Mouse (Mus musculus) skeletal muscle tissue, adult 2 months (tissue): Measurements from ENCODE around the gene Glp1r.
A peak's percentile ranks its signal among the peaks of the same experiment; 100 is the strongest.

Source experiments
- DNase-seq: peaks from one replicate; pipeline ENCODE4 v3.0.0-alpha.2; 2012; ENCODE audit warnings: low read depth, low spot score

The Glp1r gene

GRCm38 (mm10) chr17:30912536-30912935 lies 10.9 kb downstream of the Glp1r start:
- no peak for DNase-seq

DNA sequence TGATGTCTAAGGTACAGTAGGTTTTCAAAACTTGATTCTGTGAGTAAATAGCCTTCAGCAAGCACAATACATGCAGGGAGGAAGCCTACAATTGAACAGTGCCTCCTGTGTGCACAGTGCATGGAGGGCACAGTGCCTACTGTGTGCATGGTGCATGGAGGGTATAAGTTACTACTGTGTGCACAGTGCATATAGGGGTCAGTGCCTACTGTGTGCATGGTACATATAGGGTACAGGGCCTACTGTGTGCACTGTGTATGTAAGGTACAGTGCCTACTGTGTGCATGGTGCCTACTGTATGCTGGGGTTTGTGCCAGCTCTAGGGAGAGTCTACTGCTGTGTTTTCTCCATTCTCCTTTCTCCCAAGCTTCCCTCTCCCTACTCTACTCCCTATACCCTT lies 12.6 kb downstream of the Glp1r start:
- DNase-seq = no peak

- no peak for DNase-seq
Measured at GRCm38 (mm10) chr17:30923566-30923965, 21.9 kb downstream of the Glp1r start.

DNA sequence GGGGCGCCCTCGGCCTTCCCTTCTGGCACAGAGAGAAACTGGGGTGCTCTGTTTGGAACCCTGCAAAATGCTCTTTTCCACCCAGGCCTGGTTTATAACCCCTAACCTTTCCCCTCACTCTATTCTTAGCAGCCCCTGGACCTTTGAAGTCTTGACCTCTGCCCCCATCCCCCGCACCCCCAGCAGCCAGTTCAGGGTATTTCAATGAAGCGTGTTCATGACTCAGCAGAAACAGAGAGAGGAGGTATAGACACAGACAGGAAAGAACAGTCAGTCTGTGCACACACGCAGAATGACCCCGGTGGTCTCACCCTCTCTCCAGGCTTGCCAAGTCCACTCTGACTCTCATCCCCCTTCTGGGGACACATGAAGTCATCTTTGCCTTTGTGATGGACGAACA lies 29.2 kb downstream of the Glp1r start:
- no peak for DNase-seq

- no peak for DNase-seq
Measured at GRCm38 (mm10) chr17:30932836-30933235, 31.2 kb downstream of the Glp1r start.

GRCm38 (mm10) chr17:30935301-30935700 lies 33.7 kb downstream of the Glp1r start:
- no peak for DNase-seq

- DNase-seq = no peak
Measured at GRCm38 (mm10) chr17:30938554-30938953, 36.9 kb downstream of the Glp1r start.

- DNase-seq = no peak
Measured at GRCm38 (mm10) chr17:30948382-30948781, 46.8 kb downstream of the Glp1r start.

- DNase-seq = peak; percentile 24
Measured at GRCm38 (mm10) chr17:30950780-30951179, 49.2 kb downstream of the Glp1r start.

GRCm38 (mm10) chr17:30951600-30951999 lies 50.0 kb downstream of the Glp1r start:
- no peak for DNase-seq

DNA sequence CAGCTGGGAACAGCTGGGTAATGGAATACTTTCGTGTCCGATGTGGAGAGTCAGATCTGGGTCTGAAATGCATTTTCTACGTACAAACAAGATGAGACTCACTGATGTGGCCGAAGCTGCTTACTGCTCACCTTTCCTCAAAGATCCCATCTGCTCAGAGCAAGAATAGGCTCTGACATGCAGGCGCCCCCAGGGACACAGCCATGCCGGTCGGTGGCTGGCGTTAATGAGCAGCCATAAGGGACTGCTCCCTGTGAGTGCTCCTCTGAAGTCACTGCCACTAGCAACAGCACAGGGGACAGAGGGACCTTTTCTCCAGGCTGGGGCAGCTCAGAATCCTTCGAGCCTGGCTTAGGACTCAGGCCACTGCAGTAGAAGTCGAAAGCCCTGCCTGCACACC lies 52.7 kb downstream of the Glp1r start, which contains the start of gene Umodl1:
Umodl1 (plus strand) TSS at position 301 of the 400 bp plus-strand sequence.
- DNase-seq = no peak

GRCm38 (mm10) chr17:30961936-30962592 lies 60.4 kb downstream of the Glp1r start:
- DNase-seq = no peak

DNA sequence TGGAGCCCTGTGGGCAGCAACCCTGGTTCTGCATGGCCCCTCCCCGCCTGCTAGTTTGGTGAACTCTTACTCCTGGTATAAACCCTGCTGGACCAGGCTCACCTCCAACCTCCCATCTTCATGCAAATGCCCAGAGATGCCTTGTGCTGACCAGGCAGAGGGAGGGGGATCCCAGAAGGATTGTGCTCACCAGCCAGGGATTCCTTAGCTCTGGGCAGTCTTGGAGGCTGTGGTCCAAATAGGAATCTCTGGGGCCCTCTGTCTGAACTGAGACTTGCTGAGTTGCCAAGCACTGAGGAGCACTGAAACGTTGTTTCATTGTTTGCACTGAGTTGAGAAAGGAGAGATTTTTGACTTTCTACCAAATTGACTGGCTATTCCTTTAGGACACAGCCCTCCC lies 61.3 kb downstream of the Glp1r start:
- DNase-seq = no peak

- DNase-seq = peak; percentile 87
Measured at GRCm38 (mm10) chr17:30969983-30970382, 68.4 kb downstream of the Glp1r start.

- no peak for DNase-seq
Measured at GRCm38 (mm10) chr17:30971877-30972276, 70.3 kb downstream of the Glp1r start.

- DNase-seq = peak; percentile 42
Measured at GRCm38 (mm10) chr17:30973332-30973731, 71.7 kb downstream of the Glp1r start.

DNA sequence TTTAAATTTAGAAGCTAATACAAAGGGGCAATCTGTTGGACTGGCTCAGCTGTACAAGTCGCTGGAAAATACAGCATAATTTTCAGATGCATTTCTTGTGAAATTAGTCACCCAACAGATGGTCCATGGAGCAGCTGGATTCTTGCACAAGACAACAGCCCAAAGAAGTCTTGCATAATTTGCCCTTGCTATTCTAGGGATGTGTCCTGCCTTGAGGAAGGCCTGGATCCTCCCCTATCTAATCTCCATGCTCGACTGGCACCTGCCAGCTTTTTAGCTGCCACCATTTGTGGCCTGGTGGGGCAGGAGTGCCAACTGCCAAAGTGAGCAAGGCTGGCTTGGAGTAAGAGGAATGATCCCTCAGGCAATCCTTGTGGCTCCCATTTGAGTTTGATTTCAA lies 75.7 kb downstream of the Glp1r start:
- peak; percentile 44 for DNase-seq

DNA sequence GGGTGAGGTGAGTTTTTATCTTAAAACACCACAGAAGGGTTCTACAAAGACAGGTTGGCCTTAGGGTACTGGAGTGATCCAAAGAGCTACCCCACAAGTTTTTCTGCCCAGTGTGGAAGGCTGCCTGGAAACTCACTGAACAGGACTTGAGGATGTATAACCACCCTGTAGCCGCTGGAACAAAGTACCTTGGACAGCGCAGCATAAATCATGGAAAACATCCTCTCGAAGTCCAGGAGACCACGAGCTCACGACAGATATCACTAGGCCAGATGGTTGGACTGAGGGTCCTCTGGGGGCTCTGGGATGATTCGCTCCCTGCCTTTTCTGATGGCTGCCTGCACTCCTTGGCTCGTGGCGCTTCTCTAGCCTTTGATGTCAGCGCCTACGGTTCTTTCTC lies 76.9 kb downstream of the Glp1r start:
- no peak for DNase-seq

DNA sequence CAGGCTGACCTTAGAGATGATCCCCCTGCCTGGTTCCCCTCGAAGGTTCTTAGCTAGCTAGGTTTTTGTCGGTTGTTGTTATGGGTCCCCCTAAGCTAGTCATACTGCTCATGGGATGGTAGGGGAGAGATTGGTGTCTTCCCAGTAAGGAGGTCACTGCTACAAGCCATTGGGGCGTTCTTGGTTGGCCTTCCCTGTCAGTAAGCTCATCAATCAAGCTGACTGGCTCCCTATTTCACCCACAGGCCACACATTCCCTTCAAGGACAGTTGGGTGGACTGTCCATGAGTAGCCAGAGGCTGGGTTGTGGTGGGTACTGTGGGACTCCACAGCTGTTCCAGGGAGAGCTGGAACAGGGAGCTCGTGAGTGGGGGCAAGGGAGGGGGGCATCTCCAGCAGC lies 81.9 kb downstream of the Glp1r start:
- no peak for DNase-seq

DNA sequence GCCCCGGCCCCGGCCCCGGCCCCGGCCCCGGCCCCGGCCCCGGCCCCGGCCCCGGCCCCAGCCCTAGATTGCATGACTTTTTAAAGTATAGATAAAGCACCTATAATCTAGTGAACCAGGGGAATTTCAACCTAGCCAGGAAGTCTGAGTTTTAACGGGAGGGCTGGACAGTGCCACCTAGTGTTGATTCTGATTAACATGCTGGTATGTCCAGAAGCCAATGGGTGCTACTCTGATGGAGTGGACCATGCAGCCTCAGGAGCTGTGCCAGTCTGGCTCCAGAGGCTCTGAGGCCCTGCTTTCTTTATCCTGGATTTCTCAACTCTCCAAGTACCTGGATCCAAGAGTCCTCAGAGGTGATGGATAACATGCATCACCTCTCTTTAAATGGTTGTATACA lies 88.6 kb downstream of the Glp1r start:
- no peak for DNase-seq
